Mouse (Mus musculus) regulatory T cell (primary cell): Measurements from ENCODE around the gene Gspt1.

Source experiments
- in situ Hi-C: fragments of 300-600 bp; cut with MboI, MseI; formaldehyde crosslinking; loops from one replicate; pipeline ENCODE4 v1.15.1; 2025; ENCODE audit warnings: high pct_unique_total_duplicates

Gene Gspt1

DNA sequence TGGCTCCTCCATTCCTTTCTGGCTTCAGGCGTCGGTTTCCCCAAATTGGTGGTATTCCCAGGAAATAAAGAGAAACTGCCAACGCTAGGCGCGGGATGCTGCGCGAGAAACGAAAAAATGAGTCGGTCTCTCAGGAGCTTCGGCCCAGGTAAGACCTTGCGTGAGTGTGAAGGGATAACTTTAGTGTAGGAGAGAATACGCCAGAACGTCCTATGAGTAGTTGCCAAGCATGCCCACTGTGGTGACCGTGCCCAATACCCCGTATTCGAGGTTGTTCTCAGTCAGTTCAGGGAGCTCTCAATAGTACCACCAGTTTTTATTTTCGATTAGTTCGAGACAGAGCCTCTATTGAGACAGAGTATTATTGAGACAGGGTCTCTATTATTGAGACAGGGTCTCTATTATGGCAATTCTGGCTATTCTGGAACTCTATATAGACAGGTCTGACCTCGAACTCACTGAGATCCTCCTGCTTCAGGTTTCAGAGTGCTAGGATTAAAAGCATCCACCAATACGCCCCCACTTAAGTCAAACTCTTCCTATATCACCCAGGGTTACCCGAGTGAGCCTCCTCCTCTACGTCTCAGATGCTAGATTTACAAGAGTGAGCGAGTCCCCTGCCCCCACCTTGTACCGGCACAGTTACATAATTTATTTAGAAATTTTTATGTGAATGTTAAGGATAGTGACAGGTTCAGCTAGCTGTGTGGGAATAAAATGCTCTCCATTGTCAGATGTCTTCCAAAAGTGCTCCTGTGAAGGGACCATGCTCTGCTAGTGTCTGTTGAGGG lies 50.3 kb downstream of the Gspt1 start:
- in situ Hi-C loops: no loop called here

DNA sequence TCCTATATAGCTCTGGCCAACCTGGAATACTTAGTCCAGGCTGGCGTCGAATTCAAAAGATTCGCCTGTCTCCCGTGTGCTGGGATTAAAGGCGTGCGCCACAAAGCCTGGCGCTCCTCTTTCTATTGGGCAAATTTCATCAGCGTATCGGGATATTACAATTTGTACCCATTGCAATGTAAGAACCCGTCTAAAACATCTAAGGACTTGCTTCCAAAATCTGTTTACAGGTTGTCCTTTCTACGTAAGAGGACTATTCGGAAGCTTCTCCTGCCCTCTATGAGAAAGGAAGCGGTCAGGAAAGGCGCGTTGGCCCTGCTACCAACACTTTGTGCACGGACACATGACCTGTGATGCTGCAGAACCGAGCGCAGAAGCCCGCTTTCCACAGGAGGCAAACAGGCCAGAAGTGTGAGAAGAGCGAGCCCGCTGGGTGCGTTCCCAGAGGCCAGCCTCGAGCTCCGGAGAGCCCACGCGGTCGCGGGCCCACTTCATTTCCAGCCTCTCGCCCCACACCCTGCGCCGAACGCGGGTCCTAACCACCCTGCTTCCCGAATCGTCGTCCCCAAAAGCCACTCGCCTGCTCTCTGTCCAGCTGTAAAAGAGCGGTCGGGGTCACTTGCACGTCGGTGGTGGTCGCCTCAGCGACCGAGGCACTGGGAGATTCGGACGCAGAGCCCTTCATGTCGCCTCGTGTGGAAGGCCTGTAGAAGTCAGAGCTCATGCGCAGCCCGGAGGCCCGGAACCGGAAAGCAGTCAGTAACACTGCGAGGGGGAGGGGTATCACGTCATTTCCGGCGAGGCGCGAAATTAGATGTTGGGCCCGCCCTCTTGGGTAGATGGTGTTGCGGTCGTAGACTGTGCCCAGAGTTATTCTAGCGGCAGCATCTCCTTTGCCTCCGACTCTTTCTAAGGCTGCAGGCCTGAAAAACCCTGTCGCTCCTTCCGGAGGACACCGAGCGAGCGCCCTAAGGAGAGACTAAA lies 51.3 kb downstream of the Gspt1 start, which contains the start of gene Rsl1d1:
Gene Rsl1d1 (minus strand): TSS at position 761 of the 984 bp plus-strand sequence.
- in situ Hi-C loops: no loop called here

DNA sequence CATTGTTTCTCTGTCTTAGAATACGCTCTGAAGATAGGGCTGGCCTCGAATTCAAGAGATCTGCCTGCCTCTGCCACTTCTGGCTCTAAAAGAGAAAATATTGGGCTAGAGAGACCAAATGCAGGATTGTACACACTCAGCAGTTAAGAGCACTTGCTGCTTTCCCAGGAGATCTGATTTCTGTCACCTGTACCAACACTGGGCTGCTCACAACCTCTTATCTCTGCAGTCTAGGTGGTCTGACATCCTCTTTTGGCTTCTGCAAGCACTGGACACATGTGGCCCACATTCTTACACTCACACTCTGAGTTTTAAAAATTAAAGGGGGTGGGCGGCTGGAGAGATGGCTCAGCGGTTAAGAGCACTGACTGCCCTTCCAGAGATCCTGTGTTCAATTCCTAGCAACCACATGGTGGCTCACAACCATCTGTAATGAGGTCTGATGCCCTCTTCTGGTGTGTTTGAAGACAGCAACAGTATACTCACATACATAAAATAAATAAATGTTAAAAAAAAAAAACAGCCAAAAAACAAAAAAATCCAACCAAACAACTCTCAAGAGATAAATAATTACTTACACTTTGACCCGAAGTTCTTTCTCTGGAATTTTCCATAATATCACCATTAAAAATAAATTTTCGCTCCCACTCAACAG lies 52.3 kb downstream of the Gspt1 start:
- in situ Hi-C loops: no loop called here

DNA sequence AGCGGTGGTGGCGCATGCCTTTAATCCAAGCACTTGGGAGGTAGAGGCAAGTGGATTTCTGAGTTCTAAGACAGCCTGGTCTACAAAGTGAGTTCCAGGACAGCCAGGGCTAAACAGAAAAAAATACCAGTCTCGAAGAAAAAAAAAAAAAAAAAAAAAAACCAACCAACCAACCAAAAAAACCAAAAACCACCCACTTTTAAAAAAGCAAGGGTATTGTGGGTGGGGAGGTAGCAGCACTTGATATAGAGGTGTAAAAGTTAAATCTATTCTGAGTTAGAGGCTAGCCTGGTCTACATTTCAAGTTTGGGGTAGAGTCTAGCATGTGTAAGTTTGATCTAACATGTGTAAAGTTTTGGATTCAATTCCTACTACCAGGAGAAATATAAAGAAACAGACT lies 53.9 kb downstream of the Gspt1 start:
- in situ Hi-C loops: no loop called here

DNA sequence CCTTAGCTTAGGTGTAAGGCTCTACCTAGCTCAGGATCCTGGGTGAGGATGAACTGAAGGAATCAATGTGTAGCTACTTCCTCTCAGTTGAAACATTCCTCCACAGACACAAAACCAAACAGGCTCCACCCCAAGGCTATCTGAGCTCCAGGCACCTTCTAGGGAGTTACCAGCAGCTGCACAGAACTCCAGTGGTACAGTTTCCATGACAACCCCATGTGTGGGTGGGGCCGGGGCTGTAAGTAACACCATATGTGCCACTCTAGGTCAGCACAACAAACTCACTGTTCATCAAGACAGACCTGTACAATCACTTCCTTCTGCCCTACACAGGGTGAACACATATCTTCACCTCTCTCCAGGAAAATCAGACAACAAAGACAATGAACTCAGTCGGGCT lies 55.7 kb downstream of the Gspt1 start:
- in situ Hi-C loops: no loop called here

DNA sequence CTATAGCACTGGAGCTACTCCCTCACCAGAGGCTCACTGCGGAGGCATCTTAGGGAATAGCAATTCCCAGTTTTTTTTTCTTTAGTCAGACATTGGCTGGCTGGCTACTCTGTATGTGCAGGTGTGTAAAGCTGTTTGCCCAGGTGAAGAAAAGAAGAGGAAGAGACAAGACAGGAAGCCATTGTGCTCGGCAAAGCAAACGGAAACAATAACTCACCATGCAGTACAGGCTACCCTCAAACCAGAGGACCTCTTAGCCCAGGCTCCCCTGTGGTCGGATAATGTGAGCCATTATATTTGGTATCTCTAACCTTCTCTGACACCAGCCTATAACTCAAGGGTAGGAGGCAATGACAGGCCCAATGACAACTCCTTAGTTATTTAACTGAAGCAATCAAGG lies 57.1 kb downstream of the Gspt1 start:
- in situ Hi-C loops: no loop called here

DNA sequence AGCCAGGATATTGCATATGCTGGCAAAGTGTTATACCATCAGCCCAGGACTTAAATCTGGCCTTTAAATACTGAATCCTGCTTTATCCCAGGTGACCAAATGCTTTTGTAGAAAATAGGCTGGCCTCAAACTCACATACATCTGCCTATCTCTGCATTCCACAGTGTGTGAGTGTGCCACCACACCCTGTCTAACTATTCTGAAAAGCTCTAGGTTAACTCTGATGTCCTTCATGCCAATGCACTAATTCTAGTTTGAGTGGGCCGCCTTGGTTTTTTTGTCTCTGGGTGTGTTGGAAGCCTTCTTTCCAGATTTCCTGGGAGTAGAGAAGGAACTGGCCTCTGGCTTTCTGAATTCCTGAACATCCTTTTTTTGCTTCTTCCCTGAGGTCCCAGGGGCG lies 60.9 kb downstream of the Gspt1 start:
- in situ Hi-C loops: no loop called here

DNA sequence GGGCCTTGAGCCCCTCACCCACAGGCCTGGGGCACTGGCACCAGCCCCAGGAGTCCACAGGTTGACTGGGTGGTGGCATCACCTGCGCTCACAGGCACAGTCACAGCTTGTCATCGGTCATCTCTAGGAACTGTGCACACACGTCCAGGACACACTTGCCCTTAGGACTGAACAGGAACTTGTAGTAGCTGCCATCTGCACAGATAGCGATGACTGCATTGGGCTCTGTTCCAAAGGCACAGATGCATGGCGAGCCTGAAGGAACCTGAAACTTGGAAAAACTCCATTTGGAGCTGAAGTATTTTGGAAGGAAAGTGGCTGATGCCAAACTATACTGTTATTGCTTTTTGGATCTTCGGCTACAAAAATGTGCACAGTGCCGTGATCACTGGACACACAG lies 64.0 kb downstream of the Gspt1 start:
- in situ Hi-C loops: no loop called here

DNA sequence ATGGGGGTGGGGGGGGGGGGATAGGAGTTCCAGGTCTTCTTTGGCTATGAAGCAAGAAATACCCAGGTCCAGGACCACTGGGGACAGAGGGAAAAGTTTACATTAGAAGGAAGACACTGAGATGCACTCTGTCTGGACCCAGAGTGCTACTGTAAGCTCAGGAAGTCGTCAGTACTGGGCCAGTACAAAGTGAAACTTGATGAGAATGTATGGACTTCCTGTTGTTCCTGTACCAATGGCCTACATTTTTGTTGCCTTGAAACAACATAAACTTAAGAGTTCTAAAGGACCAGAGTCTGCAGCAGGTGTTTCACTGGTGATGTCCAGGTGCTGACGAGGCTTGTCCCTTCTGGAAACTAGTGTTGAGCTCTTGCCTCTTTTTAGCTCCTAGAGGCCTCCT lies 76.7 kb downstream of the Gspt1 start:
- in situ Hi-C loops: no loop called here

DNA sequence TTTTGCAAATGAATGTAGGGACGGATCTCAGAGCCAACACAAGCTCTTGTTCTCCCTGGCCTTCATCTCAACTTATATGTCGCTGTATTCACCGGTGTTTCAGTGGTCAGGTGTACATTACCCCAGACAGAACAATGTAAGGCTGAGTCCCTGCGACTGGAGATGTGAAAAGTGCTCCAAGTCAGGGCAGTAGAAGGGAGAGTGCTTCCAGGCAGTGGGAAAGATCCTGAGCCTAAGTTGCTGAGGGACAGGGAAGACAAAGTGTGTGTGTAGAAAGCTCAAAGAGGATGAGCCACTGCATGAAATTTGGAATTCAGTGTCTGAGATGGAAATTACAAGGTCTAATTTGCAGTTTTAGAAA lies 77.3 kb downstream of the Gspt1 start:
- in situ Hi-C loops: no loop called here

DNA sequence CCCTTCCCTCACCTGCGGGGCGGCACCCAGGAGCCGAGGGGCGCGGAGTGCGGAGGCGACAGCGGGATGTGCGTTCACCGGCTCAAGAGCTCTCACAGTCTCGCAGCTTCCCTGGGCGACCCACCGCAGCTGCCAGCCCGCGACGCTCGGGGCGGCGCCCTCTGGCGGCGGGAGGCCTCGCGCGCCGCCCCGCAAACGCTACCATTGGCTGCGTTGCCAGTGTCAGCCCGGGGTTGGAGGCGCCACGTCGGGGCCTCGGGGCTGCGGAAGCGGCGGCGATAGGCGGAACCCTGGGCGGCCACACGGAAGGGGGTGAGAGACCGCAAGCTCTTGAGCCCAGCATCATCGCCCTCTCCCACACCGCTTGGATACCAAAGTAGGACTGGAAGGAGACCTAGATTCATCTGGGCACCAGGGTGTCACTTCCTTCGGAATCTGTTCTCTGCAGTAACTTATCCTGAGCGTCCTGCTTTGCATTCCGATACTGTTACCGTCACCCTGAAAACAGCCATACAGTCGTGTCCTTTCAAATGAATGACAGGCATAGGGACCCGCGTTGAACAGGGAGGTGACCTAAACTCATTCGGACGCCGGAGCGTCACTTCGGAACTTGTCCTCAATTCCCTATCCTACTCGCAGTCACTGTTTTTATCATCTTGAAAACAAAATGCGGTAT lies 77.8 kb downstream of the Gspt1 start, which contains the start of gene Zc3h7a:
Gene Zc3h7a (minus strand): TSS at position 186 of the 676 bp plus-strand sequence.
- in situ Hi-C loops: no loop called here

DNA sequence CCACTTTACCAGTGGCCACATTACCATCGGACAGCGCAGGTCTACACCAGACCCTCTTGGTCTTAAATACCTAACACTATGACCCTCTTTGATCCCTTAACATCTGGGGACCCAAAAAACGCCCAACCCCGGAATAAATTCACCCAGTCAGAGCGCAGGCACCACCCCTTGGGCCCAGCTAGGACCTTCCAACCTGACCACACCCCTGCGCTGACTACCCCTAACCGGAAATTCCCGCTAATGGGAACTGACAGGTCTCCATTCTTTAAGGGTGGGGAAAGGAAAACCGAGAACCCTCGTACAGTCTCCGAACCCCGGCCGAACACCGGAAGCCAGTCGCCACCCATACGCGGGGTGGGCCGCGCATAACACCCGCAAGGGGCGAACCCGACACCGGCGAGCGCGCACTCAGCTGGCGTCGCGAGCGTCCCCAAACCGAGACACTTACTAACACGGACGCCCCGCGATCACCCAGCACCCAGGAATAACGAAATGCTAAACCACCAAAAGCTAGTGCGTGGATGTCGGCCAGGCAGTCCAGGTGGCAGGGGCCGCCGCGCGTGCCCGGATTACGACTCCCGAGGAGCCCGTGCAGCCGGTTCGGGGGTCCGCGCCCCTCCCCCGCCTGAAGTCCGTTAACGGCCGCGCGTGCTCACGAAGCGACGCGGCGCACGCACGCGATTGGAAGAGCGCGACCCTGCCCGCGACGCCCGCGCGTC lies 78.5 kb downstream of the Gspt1 start:
- in situ Hi-C loops: no loop called here

DNA sequence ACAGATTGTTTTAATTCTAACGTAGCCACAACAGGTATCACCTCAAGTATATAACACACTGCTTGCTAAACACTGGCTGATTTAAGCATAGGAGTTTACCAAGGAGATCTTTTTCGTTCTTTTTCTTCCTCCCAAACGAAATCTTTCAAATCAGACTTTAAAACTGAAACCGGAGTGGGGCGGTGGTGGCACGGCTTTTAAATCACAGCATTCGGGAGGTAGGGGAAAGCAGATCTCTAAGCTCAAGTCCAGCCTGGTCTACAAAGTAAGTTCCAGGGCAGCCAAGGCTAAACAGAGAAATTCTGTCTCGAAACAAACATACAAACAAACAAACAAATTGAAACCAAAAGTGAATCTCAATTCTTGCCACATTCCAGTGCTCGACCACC lies 79.0 kb downstream of the Gspt1 start:
- in situ Hi-C loops: no loop called here

DNA sequence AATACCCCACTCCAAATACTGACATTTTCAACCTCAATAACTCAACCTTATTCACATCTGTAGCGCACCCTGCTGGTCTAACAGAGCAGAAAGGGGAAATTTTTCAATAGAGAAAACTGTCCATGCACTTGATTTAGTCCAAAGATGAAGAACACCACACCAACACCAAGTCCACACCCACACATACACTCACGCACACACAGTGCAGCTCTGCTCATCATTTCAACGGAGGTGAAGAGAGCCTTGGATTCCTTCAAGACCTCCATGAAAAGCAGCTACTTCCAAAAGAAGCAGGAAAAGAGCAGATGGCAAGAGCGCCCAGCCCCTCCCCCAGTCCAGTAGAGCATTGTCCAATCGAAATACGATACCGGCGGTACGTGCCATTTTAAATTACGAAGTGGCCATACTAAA lies 79.4 kb downstream of the Gspt1 start:
- in situ Hi-C loops: no loop called here

DNA sequence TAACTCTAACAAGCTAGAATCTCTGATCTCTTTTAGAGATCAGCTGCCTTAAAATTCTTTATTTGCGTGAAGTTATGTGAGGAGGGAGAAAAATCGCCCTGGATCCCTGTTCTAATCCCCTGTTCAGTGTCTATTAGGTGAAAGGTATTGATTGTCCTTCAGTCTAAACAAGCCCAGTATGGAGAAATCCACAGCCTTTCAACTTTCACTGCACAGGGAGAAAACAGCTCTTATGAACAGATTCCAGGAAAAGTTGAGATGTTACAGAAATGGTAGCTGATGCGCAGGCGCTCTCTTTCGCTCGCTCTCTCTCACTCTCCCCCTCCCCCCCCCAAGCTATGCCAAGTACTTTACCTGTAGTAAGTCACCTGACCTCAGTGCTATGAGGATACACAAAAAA lies 82.4 kb downstream of the Gspt1 start:
- in situ Hi-C loops: no loop called here
